Mouse (Mus musculus): ENCODE measurements around the gene Cldn12.

Cldn12 gene

GRCm38 (mm10) chr5:5514196-5515076, at the start of gene Cldn12:
Gene Cldn12 (minus strand): TSS chr5:5514958.
- peak; percentile 22 to 39 for DNase-seq (ENCODE audit: low read depth in 1 of 2, low spot score in 2 of 2)

DNA sequence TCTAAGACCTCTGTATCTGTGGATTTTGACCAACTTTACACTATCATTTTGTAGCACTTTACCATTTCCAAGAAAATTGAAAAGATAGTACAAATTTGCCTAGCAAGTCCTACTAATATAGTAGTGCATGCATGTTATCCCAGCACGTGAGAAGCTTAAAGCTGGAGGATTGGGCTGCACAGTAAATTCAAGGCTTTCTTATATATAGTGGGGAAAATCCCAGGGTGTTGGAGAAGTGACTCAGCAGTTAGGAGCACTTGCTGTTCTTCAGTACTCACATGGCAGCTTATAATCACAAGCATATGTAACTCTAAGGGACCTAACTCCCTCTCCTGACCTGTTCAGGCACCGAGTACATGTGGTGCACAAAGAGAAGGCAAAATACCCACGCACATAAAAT, 47.7 kb upstream of the Cldn12 start:
- DNase-seq (ENCODE audit: low read depth in 1 of 2, low spot score in 2 of 2), result no peak

GRCm38 (mm10) chr5:5561041-5561706, 46.4 kb upstream of the Cldn12 start:
- no peak for DNase-seq (ENCODE audit: low read depth in 1 of 2, low spot score in 2 of 2)

DNA sequence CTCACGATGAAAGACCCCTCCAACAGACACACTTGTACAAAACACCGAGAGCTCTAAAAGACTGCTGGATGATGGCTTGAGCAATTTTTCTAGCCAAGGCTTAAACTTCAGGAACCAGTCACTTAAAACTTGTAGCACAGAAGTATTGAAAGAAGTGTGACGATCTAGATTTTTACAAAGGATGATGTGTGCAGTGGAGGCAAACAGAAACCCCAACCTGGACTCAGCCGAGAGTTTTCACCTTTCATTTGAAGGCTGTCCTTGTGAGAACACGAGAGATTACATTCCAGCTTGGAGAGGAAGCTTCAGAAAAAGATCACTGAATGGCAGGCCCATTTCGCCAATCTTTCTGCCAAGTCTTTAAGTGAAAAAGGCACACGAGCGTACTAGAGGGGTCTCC, 45.0 kb upstream of the Cldn12 start:
- DNase-seq (ENCODE audit: low read depth in 1 of 2, low spot score in 2 of 2), result no peak

DNA sequence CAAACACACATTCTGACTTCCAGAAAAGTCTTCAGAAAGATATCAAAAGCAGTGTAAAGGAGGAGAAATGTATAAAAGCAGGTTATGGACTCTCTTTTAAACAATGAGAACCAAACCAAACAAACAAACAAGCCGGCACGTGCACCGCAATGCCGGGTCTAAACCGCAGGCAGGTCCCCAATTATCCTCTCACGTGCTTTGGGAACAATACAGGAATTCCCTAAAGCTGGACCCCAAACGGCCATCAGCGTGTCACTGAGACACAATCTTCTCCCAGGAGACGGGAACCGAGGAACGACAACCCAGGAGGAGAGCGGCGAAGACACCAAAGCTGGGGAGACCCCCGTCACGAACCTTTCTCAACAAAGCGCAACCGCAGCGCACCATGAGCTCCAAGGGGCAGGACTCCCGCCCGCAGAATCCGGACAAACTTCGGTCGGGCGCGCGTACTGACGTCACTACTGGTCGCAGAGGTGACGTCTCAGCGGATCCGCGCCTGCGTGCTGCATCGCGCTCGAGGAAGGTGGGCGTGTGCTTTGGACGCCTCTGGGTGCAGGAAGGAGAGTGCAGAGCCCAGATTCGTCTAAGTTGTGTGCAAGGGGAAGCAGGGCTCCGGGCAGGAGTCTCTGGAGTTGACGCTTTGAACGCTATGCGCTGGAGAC, 44.5 kb upstream of the Cldn12 start, which contains the start of gene Gtpbp10:
Gene Gtpbp10, minus strand, starts transcription at position 460 of the 662 bp plus-strand sequence.
- DNase-seq (ENCODE audit: low read depth in 1 of 2, low spot score in 2 of 2), result peak; percentile 81 to 93

- no peak for DNase-seq (ENCODE audit: low read depth in 1 of 2, low spot score in 2 of 2)
Observed at GRCm38 (mm10) chr5:5551110-5551509, 36.4 kb upstream of the Cldn12 start.

- DNase-seq (ENCODE audit: low read depth in 1 of 2, low spot score in 2 of 2), result no peak
Observed at GRCm38 (mm10) chr5:5540385-5540784, 25.6 kb upstream of the Cldn12 start.

GRCm38 (mm10) chr5:5539771-5540170, 25.0 kb upstream of the Cldn12 start:
- DNase-seq (ENCODE audit: low read depth in 1 of 2, low spot score in 2 of 2), result no peak

GRCm38 (mm10) chr5:5536131-5536530, 21.4 kb upstream of the Cldn12 start:
- no peak for DNase-seq (ENCODE audit: low read depth in 1 of 2, low spot score in 2 of 2)

GRCm38 (mm10) chr5:5533656-5534420, 19.1 kb upstream of the Cldn12 start:
- DNase-seq (ENCODE audit: low read depth in 1 of 2, low spot score in 2 of 2), result no peak

- DNase-seq (ENCODE audit: low read depth in 1 of 2, low spot score in 2 of 2), result no peak
Observed at GRCm38 (mm10) chr5:5515411-5515810, 653 bp upstream of the Cldn12 start.

GRCm38 (mm10) chr5:5511401-5511800, 3.4 kb downstream of the Cldn12 start:
- DNase-seq (ENCODE audit: low read depth in 1 of 2, low spot score in 2 of 2), result no peak

DNA sequence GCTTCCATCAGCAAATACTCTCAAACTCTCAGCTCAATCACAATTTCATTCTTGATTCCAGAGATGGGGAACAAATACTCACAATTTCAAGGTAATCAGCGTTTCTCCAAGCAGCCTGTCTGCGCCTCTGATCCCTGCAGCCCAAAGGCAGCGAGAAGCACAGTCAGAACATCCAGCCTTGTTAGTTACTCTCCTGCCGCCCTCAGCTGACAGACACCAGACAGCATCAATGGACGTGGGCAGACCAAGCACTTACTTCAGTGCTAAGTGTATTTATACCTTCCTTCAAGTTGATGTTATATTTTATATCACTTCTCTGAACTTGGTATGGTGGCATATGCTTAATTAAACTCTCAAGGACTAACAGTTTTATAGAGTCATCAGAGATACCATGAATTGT, 3.8 kb downstream of the Cldn12 start:
- DNase-seq (ENCODE audit: low read depth in 1 of 2, low spot score in 2 of 2), result no peak

GRCm38 (mm10) chr5:5510304-5510887, 4.4 kb downstream of the Cldn12 start:
- no peak for DNase-seq (ENCODE audit: low read depth in 1 of 2, low spot score in 2 of 2)

DNA sequence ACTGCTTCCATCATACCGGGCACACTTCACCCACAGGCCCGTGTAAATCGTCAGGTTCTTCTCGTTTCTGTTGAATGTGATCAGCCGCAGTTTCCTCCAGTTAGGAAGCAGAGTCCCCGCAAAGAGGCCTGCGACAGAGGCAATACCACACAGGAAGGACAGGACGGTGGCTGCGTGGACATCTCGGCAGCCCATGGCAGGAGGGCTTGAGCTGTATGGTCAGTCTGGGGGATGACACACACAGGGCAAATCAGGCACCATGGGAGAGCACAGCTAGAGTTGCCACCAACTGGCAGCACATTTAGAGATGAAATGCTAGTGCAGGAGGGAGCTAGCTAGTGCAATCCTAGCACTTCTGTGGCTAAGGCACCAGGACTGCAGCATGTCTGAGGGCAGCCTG, 6.5 kb downstream of the Cldn12 start:
- DNase-seq (ENCODE audit: low read depth in 1 of 2, low spot score in 2 of 2), result no peak

DNA sequence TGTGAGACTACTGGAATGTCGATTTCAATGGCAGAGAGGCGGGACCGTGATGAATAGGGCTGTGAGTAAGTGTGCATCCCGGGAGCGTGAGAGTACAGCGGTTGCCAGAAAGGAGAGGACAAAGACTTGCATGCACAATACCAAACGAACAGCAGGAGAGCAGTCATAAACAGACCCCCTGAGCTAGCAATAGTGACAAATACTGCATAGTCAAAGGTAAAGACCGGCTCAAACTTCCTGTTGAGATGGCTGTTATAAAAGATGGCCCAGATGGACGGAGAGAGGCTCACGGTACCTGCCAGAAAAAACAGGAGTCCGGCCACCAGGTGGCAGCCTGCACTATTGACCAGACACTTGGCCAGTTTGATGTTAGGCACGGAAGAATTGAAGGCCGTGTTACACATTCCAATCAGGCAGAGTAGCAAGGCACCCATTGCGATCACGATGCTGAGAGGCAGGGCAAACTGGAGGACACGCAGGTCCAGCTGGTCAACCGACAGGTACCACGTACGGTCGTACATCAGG, 7.0 kb downstream of the Cldn12 start:
- DNase-seq (ENCODE audit: low read depth in 1 of 2, low spot score in 2 of 2), result no peak

- DNase-seq (ENCODE audit: low read depth in 1 of 2, low spot score in 2 of 2), result no peak
Observed at GRCm38 (mm10) chr5:5504456-5504855, 10.3 kb downstream of the Cldn12 start.

GRCm38 (mm10) chr5:5503381-5503780, 11.4 kb downstream of the Cldn12 start:
- DNase-seq (ENCODE audit: low read depth in 1 of 2, low spot score in 2 of 2), result no peak

DNA sequence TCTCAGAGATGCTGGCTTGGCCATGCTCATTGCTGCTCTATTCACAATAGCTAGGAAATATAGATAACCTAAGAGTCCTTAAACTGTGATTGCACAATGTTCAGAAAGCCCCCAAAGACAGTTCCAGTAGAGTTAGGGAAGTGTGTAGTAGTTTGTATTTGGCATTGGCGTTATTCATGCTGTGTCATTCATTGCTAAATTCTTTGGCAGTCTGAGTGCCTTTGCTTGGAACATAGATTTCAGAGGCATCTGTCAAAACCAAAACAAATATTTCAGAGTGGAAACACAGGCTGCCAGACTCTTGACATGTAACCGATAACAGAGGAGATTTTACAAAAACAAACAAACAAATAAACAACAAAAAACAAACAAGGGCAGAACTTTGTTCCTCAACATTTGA, 13.2 kb downstream of the Cldn12 start:
- no peak for DNase-seq (ENCODE audit: low read depth in 1 of 2, low spot score in 2 of 2)

DNA sequence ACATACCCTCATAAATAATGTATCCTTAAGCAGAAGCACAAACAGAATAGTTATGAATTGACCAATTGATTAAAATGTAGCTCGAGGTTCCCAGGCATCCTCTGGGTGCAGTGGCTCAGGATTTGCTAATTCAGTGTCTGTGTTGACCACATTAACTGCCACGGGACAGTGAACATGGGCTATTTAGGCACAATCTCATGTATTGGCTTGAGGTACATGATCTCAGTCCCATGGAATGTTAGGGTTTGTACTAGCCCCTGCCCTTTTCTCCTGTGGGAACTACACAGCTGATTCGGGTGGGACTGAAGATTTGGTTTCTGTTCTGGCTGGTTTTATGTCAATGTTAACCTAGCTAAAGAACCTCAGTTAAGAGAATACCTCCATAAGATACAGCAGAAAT, 18.4 kb downstream of the Cldn12 start:
- DNase-seq (ENCODE audit: low read depth in 1 of 2, low spot score in 2 of 2), result no peak
